Mouse (Mus musculus): ENCODE results near the gene F2.

F2 gene

DNA sequence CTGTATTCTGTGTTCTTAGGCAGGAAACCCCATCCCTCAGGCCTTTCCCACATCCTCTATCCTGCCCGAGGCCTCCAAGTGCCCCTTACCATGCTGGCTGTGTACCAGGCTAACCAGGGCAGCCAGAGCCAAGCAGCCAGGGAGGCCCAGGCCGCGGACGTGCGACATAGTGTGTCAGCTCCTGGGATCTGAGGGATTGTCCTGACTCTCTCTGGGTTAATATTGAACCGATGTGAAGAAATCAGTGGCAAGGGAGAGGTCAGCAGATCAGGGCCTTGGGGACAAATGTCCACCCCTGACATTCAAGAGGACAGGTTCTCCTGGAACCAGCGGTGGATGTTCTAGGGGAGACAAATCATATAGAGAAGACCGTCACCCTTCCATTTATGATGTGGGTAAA lies at the start of gene F2:
TSS of gene F2 (minus strand) at position 186 of the 400 bp plus-strand sequence.
- no peak for DNase-seq (ENCODE audit: low read depth, low spot score)

GRCm38 (mm10) chr2:91683919-91684318 lies 47.7 kb upstream of the F2 start:
- DNase-seq (ENCODE audit: low read depth, low spot score) = no peak

- no peak for DNase-seq (ENCODE audit: low read depth, low spot score)
Observed at GRCm38 (mm10) chr2:91682850-91683249, 46.6 kb upstream of the F2 start.

- no peak for DNase-seq (ENCODE audit: low read depth, low spot score)
Observed at GRCm38 (mm10) chr2:91676961-91677360, 40.7 kb upstream of the F2 start.

GRCm38 (mm10) chr2:91676420-91676819 lies 40.2 kb upstream of the F2 start:
- DNase-seq (ENCODE audit: low read depth, low spot score) = no peak

- no peak for DNase-seq (ENCODE audit: low read depth, low spot score)
Observed at GRCm38 (mm10) chr2:91674895-91675294, 38.7 kb upstream of the F2 start.

DNA sequence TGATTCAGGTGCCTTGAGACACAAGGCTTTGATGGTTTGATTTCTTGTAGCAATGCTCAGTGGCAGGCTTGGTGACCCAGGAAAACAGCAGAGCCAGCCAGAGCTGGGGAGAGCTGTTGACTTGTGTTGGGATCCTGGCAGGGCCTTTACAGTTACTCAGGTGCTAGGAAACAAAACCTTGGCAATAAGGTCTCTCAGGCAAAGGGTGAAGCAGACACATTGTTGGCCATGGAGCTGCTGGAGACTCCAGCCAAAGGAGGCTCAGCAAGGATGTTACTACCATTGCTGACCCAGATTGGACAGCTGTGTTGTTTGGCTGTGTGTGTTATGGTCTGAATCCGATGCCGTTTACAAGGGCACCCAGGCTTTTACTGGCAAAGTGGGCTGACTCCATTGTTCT lies 37.4 kb upstream of the F2 start:
- DNase-seq (ENCODE audit: low read depth, low spot score) = no peak

GRCm38 (mm10) chr2:91670038-91670437 lies 33.8 kb upstream of the F2 start:
- no peak for DNase-seq (ENCODE audit: low read depth, low spot score)

DNA sequence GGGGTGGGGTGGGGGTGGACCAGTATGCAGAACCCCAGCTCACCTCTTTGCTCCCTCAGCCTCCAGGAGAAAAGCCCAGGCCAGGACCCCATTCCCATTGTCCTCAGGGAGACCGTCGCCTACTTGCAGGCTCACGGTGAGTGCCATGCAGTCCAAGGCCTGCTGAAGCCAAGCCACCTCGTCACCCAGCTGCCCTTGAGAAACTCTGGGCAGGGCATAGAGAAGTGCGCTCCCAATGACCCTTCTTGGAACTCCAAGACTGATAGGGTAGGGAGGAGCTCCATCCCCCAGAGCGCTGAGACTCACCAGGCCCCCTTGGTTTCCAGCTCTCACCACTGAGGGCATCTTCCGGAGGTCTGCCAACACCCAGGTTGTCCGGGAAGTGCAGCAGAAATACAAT lies 33.1 kb upstream of the F2 start:
- no peak for DNase-seq (ENCODE audit: low read depth, low spot score)

DNA sequence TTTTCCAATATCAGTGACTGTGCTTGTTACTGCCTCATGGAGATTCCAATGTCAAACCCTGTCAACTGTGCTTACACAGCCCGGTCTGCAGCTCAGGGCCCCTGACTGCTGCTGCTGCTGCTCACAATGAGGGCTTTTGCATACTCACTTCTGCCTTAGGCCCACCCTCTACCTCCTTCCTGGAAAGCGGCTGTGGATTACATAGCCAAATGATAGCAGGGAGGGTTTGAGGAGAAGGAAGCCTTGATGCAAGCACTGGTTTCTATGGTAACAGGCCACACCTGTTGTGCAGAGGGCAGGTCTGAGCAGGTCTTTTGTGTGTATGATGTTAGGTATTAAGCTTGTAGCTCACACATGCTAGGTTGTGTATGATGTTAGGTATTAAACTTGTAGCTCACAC lies 31.5 kb upstream of the F2 start:
- DNase-seq (ENCODE audit: low read depth, low spot score) = no peak

DNA sequence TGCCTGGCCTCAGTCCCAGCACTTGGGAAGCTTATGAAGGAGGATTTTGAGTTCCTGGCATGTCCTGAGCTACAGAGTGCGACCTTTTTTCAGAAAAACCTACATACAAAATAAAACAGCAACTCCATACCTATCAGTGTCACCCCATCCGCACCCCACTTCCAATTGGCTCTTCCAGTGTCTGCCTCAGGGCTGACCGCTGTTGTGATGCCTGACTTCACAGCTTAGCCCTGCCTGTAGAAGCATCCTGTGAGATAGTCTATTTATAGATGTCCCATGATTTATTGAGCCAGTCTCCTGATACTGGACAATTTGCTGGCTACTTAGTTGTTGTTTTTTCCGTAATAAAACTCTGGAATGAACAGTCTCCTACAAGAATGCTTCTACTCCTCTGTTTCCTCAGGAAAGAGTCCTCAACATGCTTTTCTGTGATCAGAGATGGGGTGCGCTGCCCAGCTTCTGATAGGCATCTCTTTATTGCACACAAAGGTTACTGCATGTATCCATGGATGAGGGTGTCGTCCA lies 30.2 kb upstream of the F2 start:
- no peak for DNase-seq (ENCODE audit: low read depth, low spot score)

- DNase-seq (ENCODE audit: low read depth, low spot score) = no peak
Observed at GRCm38 (mm10) chr2:91664780-91665179, 28.6 kb upstream of the F2 start.

DNA sequence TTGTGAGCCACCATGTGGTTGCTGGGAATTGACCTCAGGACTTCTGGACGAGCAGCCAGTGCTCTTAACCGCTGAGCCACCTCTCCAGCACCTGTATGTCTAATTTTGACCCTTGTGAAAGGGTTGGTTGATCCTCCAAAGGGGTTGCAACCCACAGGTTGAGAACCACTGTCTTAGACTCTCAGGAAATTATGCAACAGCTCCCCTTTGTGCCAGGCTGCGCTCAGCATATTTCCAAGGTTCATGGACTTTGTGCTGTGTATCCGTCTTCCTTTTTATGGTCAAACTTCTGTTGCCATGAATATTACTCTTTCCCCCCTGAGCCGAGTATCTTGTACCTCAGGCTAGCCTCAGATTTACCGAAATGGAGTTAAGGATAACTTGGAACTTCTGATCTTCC lies 24.8 kb upstream of the F2 start:
- no peak for DNase-seq (ENCODE audit: low read depth, low spot score)

- DNase-seq (ENCODE audit: low read depth, low spot score) = no peak
Observed at GRCm38 (mm10) chr2:91659657-91660056, 23.4 kb upstream of the F2 start.

DNA sequence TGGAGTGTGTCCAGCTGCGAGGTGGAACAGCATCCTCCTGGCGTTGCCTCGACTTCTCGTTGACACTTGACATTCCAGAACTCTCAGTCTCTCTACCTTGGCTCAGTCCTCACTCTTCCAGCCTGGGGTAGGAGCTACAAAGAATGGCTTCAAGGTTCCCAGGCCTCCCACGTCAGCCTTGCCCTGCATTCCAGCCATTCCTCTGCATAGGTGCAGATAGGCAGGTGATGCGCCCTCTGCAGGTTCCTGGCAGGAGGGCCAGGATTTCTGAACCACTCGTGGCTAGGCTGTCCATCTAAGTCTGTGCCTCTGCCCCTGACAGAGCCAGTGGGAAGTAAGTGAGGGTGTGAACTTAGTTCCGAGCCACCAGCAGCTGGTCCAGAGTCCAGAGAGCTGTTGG lies 20.6 kb upstream of the F2 start:
- no peak for DNase-seq (ENCODE audit: low read depth, low spot score)

DNA sequence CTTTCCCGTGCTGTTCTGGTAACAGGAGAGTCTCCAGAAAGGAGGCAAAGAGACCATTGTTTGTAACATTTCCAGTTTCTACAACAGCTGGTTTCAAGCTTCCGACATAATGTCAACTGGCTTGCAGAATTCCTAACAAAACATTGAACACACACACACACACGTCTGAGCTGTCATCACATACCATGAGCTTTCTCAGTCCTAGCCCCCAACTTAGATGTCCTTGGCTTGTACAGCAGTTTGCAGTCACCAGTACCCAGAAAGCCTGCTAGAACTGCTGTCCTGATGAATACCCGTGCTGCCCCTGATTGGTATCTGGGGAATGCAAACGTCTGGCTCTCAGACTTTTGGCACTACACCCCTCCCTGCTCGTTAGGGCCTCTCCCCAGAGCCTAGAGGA lies 19.6 kb upstream of the F2 start:
- no peak for DNase-seq (ENCODE audit: low read depth, low spot score)

DNA sequence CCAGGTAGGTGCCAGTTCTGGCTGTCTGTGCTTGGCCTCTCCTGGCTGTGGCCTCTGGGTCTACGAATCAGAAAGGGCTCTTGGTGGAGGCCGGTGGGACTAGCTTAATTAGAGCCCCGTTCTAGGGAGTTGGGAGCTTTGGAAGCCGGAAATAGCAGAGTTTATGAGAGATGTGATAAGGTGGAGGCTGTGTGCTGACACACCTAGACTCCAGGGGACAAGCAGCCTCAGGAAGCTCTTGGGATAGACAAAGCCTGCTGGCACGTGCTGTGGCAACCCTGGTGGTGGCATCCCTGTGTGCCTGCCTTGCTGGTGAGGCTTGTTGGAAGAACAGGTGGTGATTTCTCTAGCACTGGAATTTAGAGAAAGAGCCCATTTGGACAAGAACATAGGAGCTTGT lies 19.2 kb upstream of the F2 start:
- no peak for DNase-seq (ENCODE audit: low read depth, low spot score)

DNA sequence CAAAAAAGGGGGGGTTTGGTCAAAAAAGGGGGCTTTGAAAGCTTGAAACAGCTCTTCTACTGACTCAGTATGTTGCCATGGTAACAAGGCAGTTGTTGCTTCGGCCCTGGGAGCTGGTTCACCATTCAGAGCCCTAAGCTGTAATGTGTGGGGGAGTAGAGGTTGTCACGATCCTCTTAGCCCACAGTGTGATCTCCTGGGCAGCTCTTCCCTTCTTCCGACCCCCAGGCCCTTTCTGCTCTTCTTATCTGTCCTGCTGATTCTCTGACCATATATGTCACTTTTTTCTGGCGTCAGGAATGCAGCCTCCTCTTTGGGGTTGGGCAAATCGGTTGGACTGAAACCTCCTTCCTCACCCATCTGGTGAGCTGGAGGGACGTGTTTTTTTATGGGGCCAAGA lies 16.6 kb upstream of the F2 start:
- DNase-seq (ENCODE audit: low read depth, low spot score) = no peak

DNA sequence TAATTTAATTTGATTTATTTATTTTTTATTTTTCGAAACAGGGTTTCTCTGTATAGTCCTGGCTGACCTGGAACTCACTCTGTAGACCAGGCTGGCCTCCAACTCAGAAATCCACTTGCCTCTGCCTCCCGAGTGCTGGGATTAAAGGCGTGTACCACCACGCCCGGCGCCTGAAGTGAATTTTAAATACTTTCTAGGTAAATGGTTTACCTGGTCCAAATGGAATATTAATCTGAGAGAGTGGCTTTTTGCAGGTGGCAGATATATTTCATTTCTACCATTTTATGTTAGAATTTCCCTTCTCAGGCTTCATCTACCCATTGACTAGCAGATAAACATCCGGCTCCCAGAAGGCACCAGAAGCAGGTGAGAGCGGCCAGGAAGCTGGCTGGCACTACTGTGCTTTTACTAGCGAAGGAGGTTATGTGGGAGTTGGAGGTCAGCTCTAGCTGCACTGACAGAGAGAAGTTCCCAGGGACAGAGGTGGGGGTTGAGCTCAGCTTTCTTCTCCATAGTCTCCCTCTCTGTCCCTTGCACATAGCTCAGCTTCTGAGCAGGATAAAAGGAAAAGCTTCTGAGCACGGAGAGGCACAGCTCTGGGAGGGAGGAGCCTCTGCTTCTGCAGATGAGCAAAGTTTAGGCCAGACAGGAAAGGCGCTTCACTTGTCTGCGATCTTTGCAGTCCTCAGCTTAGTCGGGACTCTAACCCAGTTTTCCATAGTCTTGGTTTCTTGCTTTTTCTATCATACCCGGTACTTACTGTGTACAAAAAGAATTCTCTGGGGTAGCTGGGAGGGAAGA lies 15.4 kb upstream of the F2 start:
- peak; percentile 48 for DNase-seq (ENCODE audit: low read depth, low spot score)

GRCm38 (mm10) chr2:91650360-91650995 lies 14.3 kb upstream of the F2 start:
- DNase-seq (ENCODE audit: low read depth, low spot score) = peak; percentile 21

DNA sequence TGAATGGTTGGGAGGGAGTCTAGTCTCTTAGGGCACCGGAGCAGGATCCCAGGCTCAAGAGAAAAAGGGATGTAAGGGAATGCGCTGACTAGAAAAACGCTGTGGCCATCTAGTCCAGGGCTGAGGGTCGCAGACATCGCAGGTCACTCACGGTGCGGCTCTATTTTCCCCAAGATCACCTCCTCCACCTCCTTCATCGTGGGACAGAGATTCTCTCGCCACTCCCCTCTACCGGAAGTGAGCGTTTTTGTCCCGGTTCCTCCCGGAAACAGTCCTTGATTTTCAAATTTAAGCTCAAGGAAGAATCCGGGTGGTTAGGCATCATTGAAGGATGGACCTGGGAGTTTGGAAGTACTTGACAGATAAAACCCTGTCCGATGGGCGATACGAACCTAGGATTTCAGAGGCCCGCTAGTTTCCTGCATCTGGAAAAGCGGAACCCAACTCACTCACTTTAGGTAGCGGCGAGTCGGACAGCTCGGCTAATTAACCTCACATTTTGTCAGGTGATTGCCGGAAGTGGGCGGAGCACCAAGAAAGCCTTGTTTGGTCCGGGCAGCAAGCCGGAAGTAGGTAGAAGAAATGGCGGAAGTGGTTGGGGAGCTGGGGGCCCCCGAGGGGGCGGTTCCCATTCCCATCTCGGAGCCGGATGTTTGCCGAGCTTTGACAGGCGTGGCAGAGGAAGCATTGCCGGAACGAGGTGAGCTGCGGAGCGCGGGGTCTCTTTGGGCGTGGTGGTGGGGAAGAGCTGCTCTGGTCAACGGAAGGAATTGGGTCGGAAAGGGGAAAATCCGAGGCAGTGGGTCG lies 13.5 kb upstream of the F2 start, which contains the start of the genes Zfp408 and Arhgap1:
TSS of gene Zfp408 (minus strand) at position 239 of the 807 bp plus-strand sequence.
TSS of gene Arhgap1 (plus strand) at position 308 of the 807 bp plus-strand sequence.
- peak; percentile 98 for DNase-seq (ENCODE audit: low read depth, low spot score)

DNA sequence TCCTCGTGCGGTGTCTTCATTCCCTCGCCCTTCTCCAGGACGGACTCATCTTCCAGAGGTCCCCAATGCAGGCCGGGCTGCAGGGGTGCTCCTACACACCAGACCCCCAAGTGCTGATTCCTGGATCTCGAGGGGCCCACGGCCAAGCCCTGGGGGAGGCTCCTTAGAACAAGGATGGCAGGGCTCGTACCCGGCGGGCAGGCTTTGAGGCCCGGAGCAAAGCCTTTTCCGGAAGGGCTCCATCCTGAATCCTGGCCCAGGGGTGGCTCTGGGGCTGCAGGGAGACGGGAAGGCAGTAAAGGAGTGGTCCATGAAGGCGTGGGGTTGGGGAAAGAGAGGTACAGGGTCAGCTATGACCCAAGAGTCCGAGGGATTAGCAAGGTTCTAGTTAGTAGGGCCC lies 12.9 kb upstream of the F2 start:
- DNase-seq (ENCODE audit: low read depth, low spot score) = peak; percentile 23
